Mouse (Mus musculus) hindbrain, embryonic 11.5 days (tissue): ENCODE data around the gene Olfr8. TPM values are rescaled to one million over a fixed set of nuclear protein-coding genes. Genes with fewer than 3 reads are reported as not detected.
"Not testable (repeated sequence)": the region's sequence is repeated elsewhere in the genome, so short reads cannot be mapped to it uniquely, and the experiment has no call there.

Source experiments
- ATAC-seq: fragments of 200-750 bp; cut with Nextera tagmentation; 2 replicates; pipeline ENCODE4 v1.8.0; 2017; ENCODE audit warnings: mild to moderate bottlenecking, moderate TSS enrichment, moderate library complexity; ENCODE audit not compliant: low FRiP score
- DNase-seq: peaks from one replicate; pipeline ENCODE4 v3.0.0-alpha.2; 2015; ENCODE audit warnings: low spot score
- H3K27ac ChIP-seq: fragments of 300-500 bp; sonication (generic); 2 replicates; pipeline ENCODE4 v1.5.1; 2014; ENCODE audit warnings: mild to moderate bottlenecking, low read depth, low read length
- H3K27me3 ChIP-seq: fragments of 300-500 bp; sonication (generic); 2 replicates; pipeline ENCODE4 v1.6.1; 2014; ENCODE audit warnings: mild to moderate bottlenecking, low read length, moderate library complexity, mixed read lengths; ENCODE audit not compliant: control insufficient read depth, insufficient read depth
- H3K36me3 ChIP-seq: fragments of 300-500 bp; sonication (generic); 2 replicates; pipeline ENCODE4 v1.6.1; 2014; ENCODE audit warnings: mild to moderate bottlenecking, low read length, moderate library complexity, mixed read lengths; ENCODE audit not compliant: control insufficient read depth, insufficient read depth
- H3K4me1 ChIP-seq: fragments of 300-500 bp; sonication (generic); replicated peaks from 2 replicates; pipeline ENCODE4 v1.6.1; 2014; ENCODE audit warnings: low read length, mixed read lengths; ENCODE audit not compliant: control insufficient read depth, insufficient read depth
- H3K4me2 ChIP-seq: fragments of 300-500 bp; sonication (generic); replicated peaks from 2 replicates; pipeline ENCODE4 v1.6.1; 2014; ENCODE audit warnings: mild to moderate bottlenecking, low read depth, low read length
- H3K4me3 ChIP-seq: fragments of 300-500 bp; sonication (generic); 2 replicates; pipeline ENCODE4 v1.5.1; 2014; ENCODE audit warnings: low read depth, low read length
- H3K9ac ChIP-seq: fragments of 300-500 bp; sonication (generic); 2 replicates; pipeline ENCODE4 v1.6.1; 2014; ENCODE audit warnings: low read depth, low read length
- H3K9me3 ChIP-seq: fragments of 300-500 bp; sonication (generic); 2 replicates; pipeline ENCODE4 v1.6.1; 2016; ENCODE audit warnings: low read length; ENCODE audit not compliant: control insufficient read depth
- WGBS: fragments of 180-500 bp; shearing (Covaris S2); extraction: QIAGEN DNeasy Blood & Tissue Kit; methylation state at CpG from one replicate; pipeline ENCODE4 v1.1.7; 2014; 5-methylcytosine and 5-hydroxymethylcytosine counted together
- polyA plus RNA-seq: library from polyadenylated mRNA; unstranded; fragments of >200 nt; fragmentation: Nextera tagmentation; extraction: Ambion mirVana; gene quantifications from 2 replicates; pipeline ENCODE4 v1.2.1, GENCODE M21; 2014

Gene Olfr8
- not detected in 2 replicates for polyA plus RNA-seq

GRCm38 (mm10) chr10:78950336-78950735 is at the start of gene Olfr8:
Olfr8 (plus strand) TSS chr10:78950636.
- H3K9me3 ChIP-seq, H3K27me3 ChIP-seq, H3K4me1 ChIP-seq, DNase-seq, H3K9ac ChIP-seq, H3K36me3 ChIP-seq, H3K27ac ChIP-seq, H3K4me3 ChIP-seq, H3K4me2 ChIP-seq, ATAC-seq: not testable (repeated sequence)
- 89% methylated on average over 1 of the region's 1 CpGs for whole genome bisulfite sequencing

- not testable (repeated sequence) for H3K36me3 ChIP-seq, H3K27me3 ChIP-seq, H3K4me2 ChIP-seq, H3K4me3 ChIP-seq, H3K4me1 ChIP-seq, DNase-seq, H3K9me3 ChIP-seq, ATAC-seq, H3K9ac ChIP-seq, H3K27ac ChIP-seq
- 79% methylated on average over 1 of the region's 1 CpGs for WGBS
These were observed 37.6 kb upstream of the Olfr8 start, which contains the start of gene Olfr1354 for GRCm38 (mm10) chr10:78912871-78913270. Olfr1354 (plus strand) TSS chr10:78913171.

- H3K4me1 ChIP-seq, H3K27me3 ChIP-seq, H3K4me2 ChIP-seq, H3K4me3 ChIP-seq, ATAC-seq, H3K9me3 ChIP-seq, DNase-seq, H3K9ac ChIP-seq, H3K36me3 ChIP-seq, H3K27ac ChIP-seq: not testable (repeated sequence)
These were observed 12.6 kb downstream of the Olfr8 start, which contains the start of gene Olfr1353 for GRCm38 (mm10) chr10:78963009-78963408. Olfr1353 (plus strand) TSS chr10:78963309.

- Histone ChIP-seq H3K9ac (no peak within 1 kb of the TSS), H3K9me3 (no peaks in the 10 kb centered on the region), H3K4me2 (no peak within 1 kb of the TSS), H3K36me3 (no peaks in the 10 kb centered on the region), H3K4me1 (no peaks in the 10 kb centered on the region), H3K4me3 (no peak within 1 kb of the TSS), H3K27me3 (no peaks in the 10 kb centered on the region), H3K27ac (no peak within 1 kb of the TSS)
- ATAC-seq (no peak), DNase-seq (no peak)
These were observed 30.3 kb downstream of the Olfr8 start, which contains the start of gene Olfr1352 for GRCm38 (mm10) chr10:78980750-78981149. Olfr1352 (plus strand) TSS chr10:78981050.

Other genes starting within 250 kb of the Olfr8 start
- gene Casp14, start 232.3 kb upstream of the Olfr8 start, polyA plus RNA-seq = not detected in 2 replicates
- not detected in 2 replicates for gene Ccdc105, start 197.6 kb upstream of the Olfr8 start, polyA plus RNA-seq
- 0.63 and 1.2 TPM in 2 replicates for gene Slc1a6, start 170.1 kb upstream of the Olfr8 start, polyA plus RNA-seq
- not detected in 2 replicates for gene Olfr1356, start 98.5 kb upstream of the Olfr8 start, polyA plus RNA-seq
- not detected in 2 replicates for gene Olfr1355, start 75.1 kb upstream of the Olfr8 start, polyA plus RNA-seq
- gene Olfr1354, start 37.5 kb upstream of the Olfr8 start, polyA plus RNA-seq = not detected in 2 replicates
- gene Olfr1353, start 12.7 kb downstream of the Olfr8 start, polyA plus RNA-seq = not detected in 2 replicates
- gene Olfr1352, start 30.4 kb downstream of the Olfr8 start, polyA plus RNA-seq = not detected in 2 replicates
- not detected in 2 replicates for gene Olfr1351, start 61.8 kb downstream of the Olfr8 start, polyA plus RNA-seq
- gene Olfr57, start 78.1 kb downstream of the Olfr8 start, polyA plus RNA-seq = 0.14 TPM in 1 of 2 replicates, not detected in the other
- gene 2610008E11Rik, start 147.0 kb downstream of the Olfr8 start, polyA plus RNA-seq = 49.1 and 50.4 TPM in 2 replicates
- gene Vmn2r80, start 198.1 kb downstream of the Olfr8 start, polyA plus RNA-seq = not detected in 2 replicates